Mouse (Mus musculus): ENCODE results near the gene Padi6.

Padi6 gene

DNA sequence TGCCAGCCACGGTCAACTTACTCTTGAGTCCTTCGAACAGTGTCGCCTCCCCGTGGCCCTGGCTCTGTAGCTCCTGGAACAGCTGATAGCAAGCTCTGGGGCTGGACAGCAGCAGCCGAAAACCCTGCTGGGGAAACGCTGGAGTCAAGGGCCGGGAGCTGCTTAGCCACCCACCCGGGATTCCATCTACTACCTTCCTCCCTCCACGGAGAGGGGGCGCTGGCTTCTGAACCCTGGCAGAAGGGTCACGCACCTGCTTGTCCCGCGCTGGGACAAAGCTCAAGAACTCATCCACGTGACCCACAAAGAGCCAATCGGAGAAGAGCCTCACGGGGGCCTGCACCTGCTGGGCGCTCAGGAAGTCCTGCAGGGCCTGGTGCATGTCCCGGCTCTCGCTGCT, 7.9 kb upstream of the Padi6 start:
- DNase-seq (ENCODE audit: low spot score in 2 of 2), result no peak

DNA sequence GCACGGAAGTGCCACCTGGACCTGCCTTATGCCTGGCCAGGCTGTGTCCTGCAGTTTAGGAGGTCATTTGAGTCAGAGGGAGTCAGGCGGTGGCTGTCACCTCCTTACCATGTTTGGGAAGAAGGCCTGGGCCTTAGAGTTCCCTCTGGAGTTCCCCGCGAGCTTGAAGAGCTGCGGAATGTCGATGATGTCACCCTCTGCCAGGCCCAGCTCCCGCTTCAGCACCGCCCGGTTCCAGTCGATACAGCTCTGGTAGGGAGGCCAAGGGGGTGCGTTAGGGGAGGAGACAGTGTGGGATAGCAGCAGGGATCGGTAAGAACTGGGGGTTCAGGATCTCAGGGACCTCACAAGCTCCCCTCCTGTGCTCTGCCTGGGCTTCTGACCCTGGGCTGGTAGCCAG, 5.5 kb upstream of the Padi6 start:
- no peak for DNase-seq (ENCODE audit: low spot score in 2 of 2)

DNA sequence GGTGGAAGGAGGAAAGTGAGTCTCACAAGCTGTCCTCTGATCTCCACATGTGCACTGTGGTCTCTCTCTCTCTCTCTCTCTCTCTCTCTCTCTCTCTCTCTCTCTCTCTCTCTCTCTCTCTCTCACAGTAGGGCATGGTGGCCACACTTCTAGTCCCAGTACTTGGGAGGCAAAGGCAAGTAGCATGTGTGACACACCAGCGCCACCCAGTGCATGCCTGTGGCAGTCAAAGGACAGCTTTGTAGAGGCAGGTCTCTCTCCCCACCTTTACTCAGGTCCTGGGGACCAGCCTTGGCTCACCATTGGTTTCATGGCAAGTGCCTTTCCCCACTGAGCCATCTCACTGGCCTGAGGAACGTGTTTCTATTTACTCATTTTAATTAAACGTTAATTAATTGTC, 2.2 kb upstream of the Padi6 start:
- peak in 1 of 2 experiments; percentile 37 for DNase-seq (ENCODE audit: low spot score in 2 of 2)

DNA sequence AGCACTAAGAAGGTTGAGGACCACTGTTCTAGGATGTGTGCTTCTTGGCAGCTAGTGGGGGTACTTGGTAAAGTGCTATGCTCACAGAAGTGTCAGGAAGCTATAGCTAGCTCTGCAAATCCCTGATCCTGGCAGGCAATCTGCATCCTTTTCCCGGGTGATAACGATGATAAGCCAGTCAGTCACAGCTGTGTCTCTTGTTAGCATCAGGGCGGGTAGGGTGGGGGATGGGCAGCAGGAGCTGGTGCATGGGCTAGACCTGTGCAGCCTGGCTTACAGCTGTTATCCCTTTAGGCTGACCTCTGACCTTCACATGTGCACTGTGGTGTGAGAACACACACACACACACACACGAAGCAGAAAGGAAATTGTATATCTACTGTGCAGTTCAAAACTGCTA, 643 bp upstream of the Padi6 start:
- DNase-seq (ENCODE audit: low spot score in 2 of 2), result no peak

DNA sequence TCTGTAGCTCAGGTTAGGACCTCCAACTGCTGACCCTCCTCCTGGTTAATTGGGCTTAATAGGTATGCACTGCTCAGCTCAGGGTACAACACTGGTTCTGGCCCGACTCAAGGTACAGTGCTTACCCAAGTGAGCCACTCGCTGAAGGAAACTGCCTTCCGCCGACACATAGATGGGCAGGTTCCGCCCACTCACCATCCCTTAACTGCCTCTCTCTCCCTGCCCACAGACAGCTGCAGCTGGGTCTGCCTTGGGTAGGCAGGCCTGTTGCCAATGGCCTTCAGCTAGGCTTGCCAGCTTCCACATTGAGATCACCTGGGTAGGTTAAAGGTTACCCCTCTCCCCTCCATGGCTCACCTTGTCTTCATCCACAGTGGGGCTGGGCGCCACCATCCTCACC, 1.0 kb downstream of the Padi6 start:
- no peak for DNase-seq (ENCODE audit: low spot score in 2 of 2)

DNA sequence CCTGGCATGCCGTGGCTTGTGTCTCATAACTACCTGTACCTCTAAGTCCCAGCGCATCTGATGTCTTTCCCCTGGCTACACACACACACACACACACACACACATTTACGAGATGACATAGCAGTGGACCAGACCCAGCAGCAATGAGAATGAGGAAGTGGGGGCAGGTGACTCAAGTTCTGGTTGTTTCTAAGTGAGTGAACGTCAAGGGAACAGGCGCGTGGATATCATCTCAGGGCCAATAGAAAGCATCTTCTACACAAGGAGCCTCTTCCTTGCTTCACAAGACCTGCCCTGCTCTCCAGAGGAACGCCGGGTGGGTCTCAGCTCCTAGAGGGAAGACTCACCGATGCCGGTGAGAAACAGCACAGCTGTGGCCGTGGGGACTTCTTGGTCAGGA, 1.8 kb downstream of the Padi6 start:
- DNase-seq (ENCODE audit: low spot score in 2 of 2), result no peak

DNA sequence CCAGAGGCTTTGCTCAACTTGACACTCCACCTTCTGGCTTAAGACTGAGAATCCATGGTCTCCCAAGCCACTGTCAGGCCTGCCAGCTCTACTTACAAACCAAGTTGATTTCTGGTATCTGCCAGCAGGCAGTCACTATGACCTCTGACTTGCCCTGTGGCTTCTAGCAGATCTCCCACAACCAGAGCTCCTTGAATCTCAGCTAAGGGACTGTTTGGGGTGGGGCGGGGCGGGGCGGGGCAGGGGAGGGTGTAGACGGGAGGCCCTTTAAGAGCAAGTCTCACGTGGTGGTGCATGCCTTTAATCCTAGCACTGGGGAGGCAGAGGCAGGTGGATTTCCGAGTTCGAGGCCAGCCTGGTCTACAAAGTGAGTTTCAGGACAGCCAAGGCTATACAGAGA, 9.6 kb downstream of the Padi6 start:
- DNase-seq (ENCODE audit: low spot score in 2 of 2), result no peak

DNA sequence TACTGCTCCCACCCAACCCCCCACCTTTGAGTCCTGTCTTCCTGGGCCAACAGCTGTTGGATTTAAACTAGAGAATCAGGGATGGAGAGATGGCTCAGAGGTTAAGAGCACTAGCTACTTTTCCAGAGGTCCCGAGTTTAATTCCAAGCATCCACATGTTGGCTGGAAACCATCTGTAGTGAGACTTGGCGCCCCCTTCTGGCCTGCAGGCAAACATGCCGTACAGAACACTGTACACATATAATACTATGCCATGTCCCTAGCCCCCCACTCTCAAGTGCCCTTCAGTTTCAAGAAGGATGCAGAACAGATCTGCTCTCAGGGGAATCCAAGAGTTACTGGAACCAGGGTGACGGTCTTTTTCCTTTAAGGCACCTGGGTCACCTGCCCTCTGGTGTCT, 10.8 kb downstream of the Padi6 start:
- no peak for DNase-seq (ENCODE audit: low spot score in 2 of 2)

DNA sequence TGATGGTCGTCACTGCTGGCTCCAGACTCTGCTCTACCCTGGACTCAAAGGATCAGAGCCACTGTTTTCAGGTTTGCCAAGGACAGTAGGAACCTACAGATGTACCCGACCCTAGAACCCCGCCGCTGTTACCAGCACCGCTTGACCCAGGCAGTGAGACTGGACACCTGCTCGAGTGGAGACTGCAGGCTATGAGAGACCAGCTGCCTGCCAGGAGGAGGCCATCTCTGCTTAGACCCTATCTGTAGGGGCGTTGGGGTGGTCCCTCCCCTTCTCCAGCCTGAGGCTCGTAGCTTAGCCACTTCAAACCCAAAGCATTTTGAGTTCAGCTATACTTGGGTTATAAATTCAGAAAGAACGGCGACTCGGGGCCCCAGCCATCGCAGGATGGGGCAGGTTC, 15.5 kb downstream of the Padi6 start:
- no peak for DNase-seq (ENCODE audit: low spot score in 2 of 2)

DNA sequence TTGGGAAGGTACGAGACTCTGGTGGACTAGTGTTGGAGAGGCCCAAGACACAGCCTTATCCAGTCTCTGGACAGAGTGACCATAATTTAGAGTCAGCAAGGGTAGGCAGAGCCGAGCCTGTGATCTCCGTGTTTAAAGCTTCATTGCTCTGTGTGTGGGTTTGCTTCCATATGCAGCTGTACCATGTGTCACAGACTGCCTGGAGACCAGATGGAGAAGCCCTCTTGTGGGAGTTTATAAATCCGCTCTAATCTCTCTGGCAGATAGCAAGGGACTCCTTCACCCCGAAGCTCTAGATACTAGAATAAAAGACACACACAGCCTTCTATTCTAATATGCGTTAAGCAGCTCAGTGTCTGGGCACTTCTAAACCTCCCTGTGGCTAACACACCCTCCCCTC, 17.7 kb downstream of the Padi6 start:
- no peak for DNase-seq (ENCODE audit: low spot score in 2 of 2)

DNA sequence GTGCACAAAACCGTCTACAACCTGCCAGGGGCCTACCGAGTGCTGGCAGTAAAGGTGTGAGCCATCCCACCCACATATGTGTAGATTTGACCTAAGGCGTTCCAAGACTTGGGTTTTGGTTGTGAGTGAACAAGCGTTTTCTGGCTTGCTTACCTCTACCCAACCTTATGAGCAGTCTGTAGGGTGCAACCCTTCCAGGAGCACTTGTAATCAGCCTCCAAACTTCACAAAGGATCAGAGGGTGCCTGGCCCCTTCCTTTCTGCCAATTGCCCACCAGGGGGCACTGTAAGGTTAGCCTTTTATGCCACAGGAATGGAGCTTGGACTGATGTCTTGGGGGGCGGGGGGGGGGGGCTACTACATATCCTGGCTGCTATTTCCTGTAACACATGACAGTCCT, 18.6 kb downstream of the Padi6 start:
- DNase-seq (ENCODE audit: low spot score in 2 of 2), result no peak

DNA sequence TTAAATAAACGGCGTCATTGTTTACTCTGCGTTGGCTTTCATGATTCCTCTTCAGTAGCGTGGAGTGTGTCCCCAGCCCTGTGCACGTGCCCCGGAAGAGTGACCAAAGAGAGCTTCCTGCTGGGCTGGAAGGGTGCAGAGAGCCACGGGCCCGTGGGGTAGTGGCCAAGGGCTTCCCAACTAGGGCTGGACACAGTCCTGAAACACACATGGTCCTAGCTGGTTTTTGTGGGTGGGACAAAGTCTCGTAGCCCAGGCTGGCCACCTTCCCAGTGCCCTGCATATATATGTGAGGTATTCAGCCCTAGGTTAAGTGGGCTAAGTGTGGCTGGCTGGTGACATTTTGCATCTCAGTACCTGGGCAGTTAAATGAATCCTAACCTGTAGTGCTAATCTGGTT, 19.3 kb downstream of the Padi6 start:
- DNase-seq (ENCODE audit: low spot score in 2 of 2), result no peak

DNA sequence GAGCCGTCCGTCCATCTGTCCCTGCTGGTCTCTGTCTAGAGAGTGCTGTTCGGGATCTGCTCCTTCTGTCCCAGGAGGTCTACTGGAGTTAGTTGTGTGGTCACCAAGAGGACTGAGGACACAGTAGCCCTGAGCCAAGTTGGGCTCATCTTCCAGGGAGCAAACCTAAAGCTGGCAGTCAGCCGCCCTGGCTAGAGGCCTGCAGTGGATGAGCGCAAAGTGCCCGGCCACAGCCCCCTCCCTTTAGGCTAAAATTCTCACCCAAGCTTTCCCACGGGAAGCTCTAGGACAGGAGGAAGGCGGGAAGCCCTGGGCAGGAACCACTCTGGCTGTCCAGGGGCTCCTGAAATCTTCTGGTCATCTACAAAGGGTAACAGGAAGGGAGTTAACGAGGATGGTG, 19.7 kb downstream of the Padi6 start:
- DNase-seq (ENCODE audit: low spot score in 2 of 2), result no peak

DNA sequence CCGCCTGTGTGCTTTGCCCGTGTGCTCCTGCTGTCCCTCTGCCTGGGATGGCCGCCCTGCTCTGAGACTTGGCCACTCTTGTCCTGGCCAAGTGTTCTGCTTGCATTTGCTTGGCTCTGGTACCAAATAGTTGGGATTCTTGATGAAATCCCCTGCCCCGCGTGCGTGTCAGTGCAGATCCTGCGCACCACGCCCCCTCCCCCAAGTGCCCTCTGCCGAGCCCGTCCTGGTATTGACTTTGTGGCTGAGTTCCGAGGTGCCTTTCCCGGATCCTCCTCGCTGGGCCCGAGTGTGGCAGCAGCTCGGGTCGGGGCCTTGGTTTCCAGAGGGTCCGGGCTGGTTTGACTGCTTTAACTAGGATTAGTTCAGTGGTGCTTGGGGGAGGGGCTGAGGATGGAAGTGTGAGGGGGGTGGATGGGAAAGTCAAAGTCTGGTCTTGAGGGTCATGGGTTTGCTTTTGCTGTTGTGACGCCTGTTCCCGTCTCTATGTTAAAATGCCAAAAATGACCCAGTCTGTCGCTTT, 20.4 kb downstream of the Padi6 start:
- DNase-seq (ENCODE audit: low spot score in 2 of 2), result no peak

DNA sequence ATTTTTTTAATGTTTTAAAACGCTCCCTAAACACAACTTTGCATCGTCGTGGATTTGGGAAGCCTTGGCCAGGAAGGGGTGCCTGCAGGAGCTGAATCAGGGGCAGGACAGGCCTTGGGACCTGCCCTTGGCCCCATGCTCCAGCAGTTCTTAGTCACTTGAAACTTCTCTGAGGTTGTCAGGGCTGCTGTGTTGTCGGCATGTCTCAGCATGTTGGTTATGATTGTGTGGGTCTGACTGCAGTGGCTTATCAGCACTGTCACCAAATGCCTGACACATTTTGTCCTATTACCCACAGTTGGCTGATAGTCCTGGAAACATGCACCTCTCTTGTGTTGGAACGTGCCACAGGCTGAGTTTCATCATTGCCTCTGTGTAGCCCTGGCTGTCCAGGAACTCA, 22.4 kb downstream of the Padi6 start:
- DNase-seq (ENCODE audit: low spot score in 2 of 2), result no peak

DNA sequence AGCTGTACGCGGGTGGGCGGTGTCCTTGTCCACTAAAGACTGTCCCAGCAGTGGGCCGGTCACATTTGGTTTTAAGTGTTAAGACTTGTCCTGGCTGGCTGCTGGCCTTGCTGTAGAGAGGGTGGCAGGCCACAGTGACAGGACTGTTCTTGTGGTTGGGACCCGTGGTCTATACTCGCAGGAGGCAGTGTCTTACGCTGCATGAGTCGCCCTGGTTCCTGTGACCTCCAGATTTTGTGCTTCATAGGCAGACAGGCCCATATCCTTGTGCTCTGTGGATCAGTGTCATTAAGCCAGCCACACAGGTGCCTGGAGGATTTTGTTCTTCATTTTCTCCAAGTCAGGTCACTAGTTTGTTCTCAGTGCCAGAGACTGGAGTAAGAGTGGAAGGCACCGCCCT, 24.0 kb downstream of the Padi6 start:
- DNase-seq (ENCODE audit: low spot score in 2 of 2), result no peak

DNA sequence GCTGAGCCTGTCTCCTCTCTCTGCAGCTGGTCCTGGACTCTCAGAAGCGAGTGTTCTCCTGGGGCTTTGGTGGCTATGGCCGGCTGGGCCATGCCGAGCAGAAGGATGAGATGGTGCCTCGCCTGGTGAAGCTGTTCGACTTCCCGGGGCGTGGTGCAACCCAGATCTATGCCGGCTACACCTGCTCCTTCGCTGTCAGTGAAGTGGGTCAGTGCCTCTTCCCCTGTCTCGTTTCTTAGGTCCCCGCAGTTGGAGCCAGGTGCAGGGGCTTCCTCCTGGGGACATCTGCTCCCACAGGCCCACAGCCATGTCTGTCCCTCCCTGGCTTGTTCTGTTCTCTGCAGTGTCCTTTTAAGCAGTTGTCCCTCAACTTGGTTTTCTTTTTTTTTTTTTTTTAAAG, 25.4 kb downstream of the Padi6 start:
- DNase-seq (ENCODE audit: low spot score in 2 of 2), result no peak

DNA sequence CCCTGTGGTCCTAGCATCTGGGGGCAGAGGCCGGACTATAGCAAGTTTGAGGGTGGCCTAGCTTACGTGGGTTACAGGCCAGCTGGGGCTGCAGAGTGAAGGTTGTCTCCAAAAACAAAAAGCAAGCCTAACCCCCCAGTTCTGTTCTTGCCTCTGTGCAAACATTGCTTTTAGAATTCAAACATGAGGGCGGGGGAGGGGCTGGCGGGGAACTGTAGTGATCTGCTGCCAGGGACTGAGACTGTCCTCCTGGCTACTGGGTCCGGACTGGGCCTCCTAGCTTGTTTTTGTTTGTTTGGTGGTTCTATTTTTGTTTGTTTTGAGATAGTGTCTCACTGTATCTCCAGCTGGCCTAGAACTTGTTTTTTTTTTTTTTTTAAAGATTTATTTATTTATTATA, 27.9 kb downstream of the Padi6 start:
- DNase-seq (ENCODE audit: low spot score in 2 of 2), result no peak

DNA sequence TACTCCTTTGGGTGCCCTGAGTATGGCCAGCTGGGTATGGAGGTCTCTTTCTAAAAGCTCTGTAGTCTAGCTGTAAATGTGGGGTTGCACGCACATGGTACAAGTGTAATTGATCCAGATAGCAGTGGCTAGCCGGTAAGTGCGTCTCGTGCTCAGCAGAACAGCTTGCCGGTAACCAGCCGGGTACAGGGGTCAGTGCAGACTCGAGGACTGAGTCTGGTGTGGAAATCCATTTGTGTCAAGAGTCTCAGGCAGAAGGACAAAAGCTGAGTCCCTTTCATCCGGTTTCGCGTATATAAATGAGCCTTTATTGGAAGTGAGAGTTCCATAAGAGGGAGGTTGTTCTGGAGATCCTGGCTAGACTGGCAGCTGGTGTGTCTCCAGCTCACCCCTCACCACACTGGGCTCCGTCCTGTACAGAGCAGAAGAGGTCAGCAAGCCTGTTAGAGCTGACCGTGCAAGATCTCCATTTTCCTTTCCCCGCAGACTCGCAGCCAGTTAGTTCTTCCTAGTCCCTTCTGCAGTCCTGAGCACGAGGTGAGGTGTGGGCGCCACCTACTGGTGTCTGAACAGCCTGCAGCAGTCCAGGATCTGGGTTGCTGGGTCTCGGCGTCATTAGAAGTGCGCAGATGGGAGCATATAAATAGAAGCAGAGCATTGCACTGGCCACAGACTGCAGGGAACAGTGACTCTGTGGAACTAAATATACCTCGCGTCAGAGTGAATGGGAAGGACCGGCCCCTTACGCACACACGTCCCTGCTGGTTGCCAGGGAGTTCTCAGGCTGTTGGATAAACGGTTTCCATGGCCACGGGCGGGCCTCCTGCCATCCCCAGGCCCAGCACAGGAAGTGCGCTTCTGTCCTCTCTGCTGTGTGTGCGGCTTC, 28.7 kb downstream of the Padi6 start:
- peak; percentile 94 to 95 for DNase-seq (ENCODE audit: low spot score in 2 of 2)

DNA sequence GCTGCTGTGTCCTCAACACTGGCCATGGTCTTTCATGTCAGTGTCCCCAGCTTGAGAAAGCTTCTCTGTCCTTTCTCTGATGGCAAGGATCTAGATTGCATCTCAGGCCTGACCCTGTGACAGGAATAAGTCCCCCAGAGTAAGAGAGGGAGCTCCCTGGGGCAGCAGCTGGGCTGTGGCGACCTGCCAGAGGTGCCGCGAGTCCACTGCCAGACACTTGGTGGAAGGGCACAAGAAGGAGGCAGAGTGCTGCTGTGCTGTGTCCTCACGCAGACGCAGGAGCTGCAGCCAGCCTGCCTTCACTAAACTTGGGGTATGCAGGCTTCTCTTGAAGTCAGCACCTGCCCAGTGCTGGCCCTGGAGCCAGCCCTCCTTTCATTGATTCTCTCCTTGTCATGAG, 31.1 kb downstream of the Padi6 start:
- DNase-seq (ENCODE audit: low spot score in 2 of 2), result no peak

DNA sequence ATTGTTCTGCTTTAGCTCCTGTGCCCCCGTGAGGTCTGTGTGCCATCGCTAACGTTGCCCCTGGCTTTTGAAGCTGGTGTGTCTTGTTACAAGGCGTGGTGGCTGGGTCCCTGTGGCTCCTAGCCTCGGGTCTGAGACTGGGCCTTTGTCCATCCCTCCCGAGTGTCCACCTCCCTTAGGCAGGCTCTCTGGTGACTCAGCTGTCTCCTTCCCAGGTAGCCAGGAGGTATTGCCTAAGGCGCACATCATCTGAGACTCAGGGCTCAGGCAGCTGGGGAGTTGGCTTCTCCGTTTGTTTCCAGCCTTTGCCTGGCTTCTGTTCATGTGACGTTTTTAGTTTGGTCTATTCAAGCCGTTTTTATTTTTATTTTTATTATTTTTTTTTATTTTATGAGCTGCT, 31.7 kb downstream of the Padi6 start:
- DNase-seq (ENCODE audit: low spot score in 2 of 2), result no peak

DNA sequence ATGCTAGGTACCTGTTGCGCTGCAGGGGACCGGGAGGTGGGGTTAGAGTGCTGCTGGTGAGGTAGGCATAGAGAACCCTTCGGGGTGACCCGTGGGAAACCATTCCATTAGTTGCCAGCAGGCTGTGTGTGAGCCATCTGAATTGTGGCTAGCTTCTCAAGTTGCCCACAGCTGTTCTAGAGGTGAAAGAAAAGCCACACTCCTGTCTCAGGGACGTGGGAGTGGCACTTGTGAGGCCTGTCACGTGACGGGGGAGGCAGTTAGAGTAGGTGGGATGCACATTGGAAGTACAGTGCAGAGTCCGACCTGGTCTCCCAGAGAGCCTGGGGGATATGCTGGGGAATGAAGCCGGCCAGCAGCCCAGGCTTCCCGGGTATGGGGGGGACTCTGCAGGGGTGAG, 32.8 kb downstream of the Padi6 start:
- no peak for DNase-seq (ENCODE audit: low spot score in 2 of 2)

DNA sequence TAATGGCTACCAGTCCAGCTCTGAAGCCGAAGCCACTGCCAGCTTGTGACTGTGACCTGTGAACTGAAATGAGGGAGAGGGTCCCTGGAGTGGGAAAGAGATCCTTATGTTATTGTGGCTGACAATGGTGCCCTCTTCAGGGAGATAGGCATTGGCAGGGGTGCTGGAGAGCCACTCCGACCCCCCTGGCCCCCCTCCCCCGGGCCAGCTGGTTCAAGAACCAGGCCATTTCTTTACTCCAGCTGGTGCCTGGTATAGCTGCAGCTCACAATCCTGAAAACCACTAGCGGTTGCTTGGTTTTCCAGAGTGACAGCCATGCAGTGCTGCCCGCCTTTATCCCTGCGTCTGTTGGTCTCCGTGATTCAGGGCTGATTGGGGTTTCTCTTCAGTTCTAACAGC, 33.3 kb downstream of the Padi6 start:
- DNase-seq (ENCODE audit: low spot score in 2 of 2), result no peak

Data from frontal cortex, postnatal 14 days (tissue).